Mouse (Mus musculus) T-helper 2 cell (primary cell): Measurements from ENCODE around the gene Olfr1323.

Source experiments
- in situ Hi-C: fragments of 300-600 bp; cut with MboI, MseI; formaldehyde crosslinking; loops from one replicate; pipeline ENCODE4 v1.15.1; 2025; ENCODE audit warnings: high pct_unique_total_duplicates

The Olfr1323 gene

GRCm38 (mm10) chrX:50019259-50019658 lies at the start of gene Olfr1323:
Olfr1323 (minus strand) TSS chrX:50019359.
- in situ Hi-C loops = no loop called here

- in situ Hi-C loops = no loop called here
Observed at GRCm38 (mm10) chrX:50012242-50012641, 6.9 kb downstream of the Olfr1323 start.
